Mouse (Mus musculus): ENCODE data around the gene Dut. TPM values are rescaled to one million over a fixed set of nuclear protein-coding genes. Genes with fewer than 3 reads are reported as not detected.
A peak's percentile ranks its signal among the peaks of the same experiment; 100 is the strongest.

Dut gene
- total and polyA plus RNA-seq, 3 experiments: 197 to 348 (median 232) TPM

- TF ChIP-seq USF1 (IDR thresholded peaks at IDR 0.05; ENCODE audit: low read depth, low read length) (no peak), BHLHE40 (IDR thresholded peaks at IDR 0.05; ENCODE audit: low read depth, low read length) (peak; percentile 67; the same call in 1 of the 2 replicates), RCOR1 (conservative IDR thresholded peaks at IDR 0.05; ENCODE audit: low read depth, low read length) (peak; percentile 51; the same call in 1 of the 2 replicates), CTCF (conservative IDR thresholded peaks at IDR 0.05 in 1 of 2, IDR thresholded peaks at IDR 0.05 in 1 of 2; ENCODE audit: low read depth in 2 of 2, low read length in 2 of 2) (no peak), TBP (conservative IDR thresholded peaks at IDR 0.05; ENCODE audit: low read depth, low read length) (0 out of 2 replicates have a peak, but pooled peaks have one; percentile 21), CHD1 (IDR thresholded peaks at IDR 0.05; ENCODE audit: low read depth, low read length) (no peak), USF2 (conservative IDR thresholded peaks at IDR 0.05; ENCODE audit: low read depth, low read length) (no peak), E2F4 (IDR thresholded peaks at IDR 0.05; ENCODE audit: insufficient replicate concordance, low read depth, low read length) (no peak)
These were observed 12.9 kb upstream of the Dut start (continued) for GRCm38 (mm10) chr2:125234049-125234448.

GRCm38 (mm10) chr2:125245545-125246285 is 1.3 kb upstream of the Dut start:
- TF ChIP-seq CHD2 (IDR thresholded peaks at IDR 0.05; ENCODE audit: low read length) (no peak), EP300 (IDR thresholded peaks at IDR 0.05; ENCODE audit: low read length) (peak; percentile 22; the same call in 1 of the 2 replicates), POLR2A (IDR thresholded peaks at IDR 0.05; ENCODE audit: low read depth, low read length) (no peak), MXI1 (IDR thresholded peaks at IDR 0.05; ENCODE audit: low read depth, low read length) (0 out of 2 replicates have a peak, but pooled peaks have one; percentile 45), ZC3H11A (IDR thresholded peaks at IDR 0.05; ENCODE audit: low read depth, low read length) (no peak), SIN3A (IDR thresholded peaks at IDR 0.05; ENCODE audit: low read length) (peak; percentile 34; the same call in 1 of the 2 replicates)
- peaks cover 0 to 17% of the 10 kb centered on the region in 2 experiments; a peak in 3 of 4 replicates for H3K4me1 ChIP-seq (ENCODE audit: control insufficient read depth in 1 of 2, insufficient read depth in 2 of 2)
- in situ Hi-C loops (cut with MboI; ENCODE audit: low pct_ligation_motif_present, low pct_unique_long_range_greater_than_20kb, low sequenced_read_pairs): no loop called here
- H3K9me3 ChIP-seq (replicated peaks; ENCODE audit: low read length): no peaks in the 10 kb centered on the region
- dilution Hi-C loops (cut with MboI; ENCODE audit: extremely low pct_ligation_motif_present, extremely low pct_unique_long_range_greater_than_20kb, low sequenced_read_pairs): no loop called here
- H3K4me2 ChIP-seq (ENCODE audit: insufficient read depth, low read depth, poor library complexity, severe bottlenecking): peak overlapping the region; percentile 92
- peaks cover 31% of the 10 kb centered on the region for H3K79me2 ChIP-seq (replicated peaks; ENCODE audit: control insufficient read depth, extremely low read depth, insufficient read depth, poor library complexity, severe bottlenecking)
- peak overlapping the region; percentile 76 for H3K9ac ChIP-seq (ENCODE audit: insufficient read depth, low read depth)
- H3K4me3 ChIP-seq (replicated peaks in 1 of 3; ENCODE audit: low read depth in 2 of 3, low read length in 2 of 3, poor library complexity in 1 of 3): no peak overlapping the region
- DNase-seq (ENCODE audit: extremely low read depth): no peak
- peaks cover 3 to 6% of the 10 kb centered on the region in 2 experiments for H3K36me3 ChIP-seq (replicated peaks in 1 of 2; ENCODE audit: control insufficient read depth in 1 of 2, insufficient read depth in 1 of 2, low read length in 1 of 2)
- no peaks in the 10 kb centered on the region for H3K27me3 ChIP-seq (replicated peaks)
- peak overlapping the region; percentile 79 for H3K27ac ChIP-seq (ENCODE audit: insufficient read depth, low read depth)

GRCm38 (mm10) chr2:125246669-125247068 is 321 bp upstream of the Dut start:
- Histone ChIP-seq H3K4me1 (ENCODE audit: control insufficient read depth in 1 of 2, insufficient read depth in 2 of 2) (peaks cover 4 to 26% of the 10 kb centered on the region in 2 experiments; a peak in 3 of 4 replicates), H3K27me3 (replicated peaks) (no peaks in the 10 kb centered on the region), H3K4me3 (replicated peaks in 1 of 3; ENCODE audit: low read depth in 2 of 3, low read length in 2 of 3, poor library complexity in 1 of 3) (peak overlapping the region; percentile 39 to 40 (median 39)), H3K79me2 (replicated peaks; ENCODE audit: control insufficient read depth, extremely low read depth, insufficient read depth, poor library complexity, severe bottlenecking) (peaks cover 40% of the 10 kb centered on the region), H3K4me2 (ENCODE audit: insufficient read depth, low read depth, poor library complexity, severe bottlenecking) (peak overlapping the region; percentile 92), H3K27ac (ENCODE audit: insufficient read depth, low read depth) (peak overlapping the region; percentile 76), H3K9me3 (replicated peaks; ENCODE audit: low read length) (no peaks in the 10 kb centered on the region), H3K9ac (ENCODE audit: insufficient read depth, low read depth) (peak overlapping the region; percentile 76), H3K36me3 (replicated peaks in 1 of 2; ENCODE audit: control insufficient read depth in 1 of 2, insufficient read depth in 1 of 2, low read length in 1 of 2) (peaks cover 9 to 16% of the 10 kb centered on the region in 2 experiments)
- no peak for DNase-seq (ENCODE audit: extremely low read depth)
- dilution Hi-C loops (cut with MboI; ENCODE audit: extremely low pct_ligation_motif_present, extremely low pct_unique_long_range_greater_than_20kb, low sequenced_read_pairs) (no loop called here), in situ Hi-C loops (cut with MboI; ENCODE audit: low pct_ligation_motif_present, low pct_unique_long_range_greater_than_20kb, low sequenced_read_pairs) (no loop called here)
- TF ChIP-seq TCF12 (IDR thresholded peaks at IDR 0.05; ENCODE audit: low read depth, low read length) (no peak), MXI1 (IDR thresholded peaks at IDR 0.05; ENCODE audit: low read depth, low read length) (no peak; the same call in 1 of the 2 replicates), ZMIZ1 (IDR thresholded peaks at IDR 0.05; ENCODE audit: low read depth, low read length) (0 out of 2 replicates have a peak, but pooled peaks have one; percentile 4), NELFE (IDR thresholded peaks at IDR 0.05; ENCODE audit: low read depth, low read length) (no peak), POLR2A (IDR thresholded peaks at IDR 0.05; ENCODE audit: low read depth, low read length) (no peak), MAFK (IDR thresholded peaks at IDR 0.05; ENCODE audit: insufficient replicate concordance, low read length) (no peak), MAZ (IDR thresholded peaks at IDR 0.05; ENCODE audit: low read depth, low read length) (no peak), MAX (IDR thresholded peaks at IDR 0.05; ENCODE audit: low read length) (peak; percentile 64; the same call in 1 of the 2 replicates), USF1 (IDR thresholded peaks at IDR 0.05; ENCODE audit: low read depth, low read length) (no peak), UBTF (IDR thresholded peaks at IDR 0.05; ENCODE audit: low read depth, low read length) (no peak), JUND (conservative IDR thresholded peaks at IDR 0.05; ENCODE audit: low read depth, low read length) (no peak), SMC3 (IDR thresholded peaks at IDR 0.05; ENCODE audit: low read depth, low read length) (no peak), EP300 (IDR thresholded peaks at IDR 0.05; ENCODE audit: low read length) (no peak), ZKSCAN1 (IDR thresholded peaks at IDR 0.05; ENCODE audit: borderline replicate concordance, low read depth, low read length) (no peak), HCFC1 (IDR thresholded peaks at IDR 0.05; ENCODE audit: low read depth, low read length) (no peak), MYC (IDR thresholded peaks at IDR 0.05; ENCODE audit: low read depth, low read length) (0 out of 2 replicates have a peak, but pooled peaks have one; percentile 12), SIN3A (IDR thresholded peaks at IDR 0.05; ENCODE audit: low read length) (no peak), CHD1 (IDR thresholded peaks at IDR 0.05; ENCODE audit: low read depth, low read length) (no peak), RCOR1 (conservative IDR thresholded peaks at IDR 0.05; ENCODE audit: low read depth, low read length) (no peak), ETS1 (conservative IDR thresholded peaks at IDR 0.05; ENCODE audit: low read depth, low read length) (no peak), RAD21 (IDR thresholded peaks at IDR 0.05; ENCODE audit: low read depth, low read length) (no peak)

Measured in CH12.LX (cell line).